Mouse (Mus musculus): Measurements from ENCODE around the gene Ehhadh. TPM values are rescaled to one million over a fixed set of nuclear protein-coding genes. Genes with fewer than 3 reads are reported as not detected.

Ehhadh gene
- polyA plus RNA-seq, 1 experiment from 2014 or later: 2.4 TPM

DNA sequence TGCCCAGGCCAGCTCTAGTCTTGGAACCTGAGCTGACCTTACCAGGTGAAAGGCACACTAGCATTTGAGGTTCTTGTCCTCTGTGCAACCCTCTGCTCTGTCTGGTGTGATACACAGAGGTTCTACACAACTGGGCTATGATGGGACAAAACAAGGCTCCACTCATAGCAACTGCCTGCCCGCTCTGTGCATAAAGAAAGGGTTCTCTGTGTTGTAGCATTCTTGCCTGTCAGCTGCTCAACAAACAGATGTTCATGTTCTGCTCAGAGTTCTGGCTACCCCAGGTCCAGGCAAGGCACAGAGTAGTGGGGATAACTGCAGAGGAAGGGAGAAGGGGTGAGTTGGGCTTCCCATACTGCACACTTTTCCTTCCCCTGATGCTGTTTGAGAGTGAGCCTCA lies 63.3 kb downstream of the Ehhadh start:
- no peak for ATAC-seq (ENCODE audit: borderline replicate concordance, extremely low read depth, low FRiP score, low TSS enrichment)
- H3K9me3 ChIP-seq: no peaks in the 10 kb centered on the region
- H3K4me3 ChIP-seq: no peak overlapping the region
- H3K4me2 ChIP-seq: no peak overlapping the region
- H3K36me3 ChIP-seq: no peaks in the 10 kb centered on the region
- WGBS: 83% methylated on average over 1 of the region's 1 CpGs
- H3K27ac ChIP-seq: no peak overlapping the region
- H3K9ac ChIP-seq: no peak overlapping the region
- H3K4me1 ChIP-seq: no peaks in the 10 kb centered on the region; the same call in 1 of the 2 replicates
- no peaks in the 10 kb centered on the region for H3K27me3 ChIP-seq

DNA sequence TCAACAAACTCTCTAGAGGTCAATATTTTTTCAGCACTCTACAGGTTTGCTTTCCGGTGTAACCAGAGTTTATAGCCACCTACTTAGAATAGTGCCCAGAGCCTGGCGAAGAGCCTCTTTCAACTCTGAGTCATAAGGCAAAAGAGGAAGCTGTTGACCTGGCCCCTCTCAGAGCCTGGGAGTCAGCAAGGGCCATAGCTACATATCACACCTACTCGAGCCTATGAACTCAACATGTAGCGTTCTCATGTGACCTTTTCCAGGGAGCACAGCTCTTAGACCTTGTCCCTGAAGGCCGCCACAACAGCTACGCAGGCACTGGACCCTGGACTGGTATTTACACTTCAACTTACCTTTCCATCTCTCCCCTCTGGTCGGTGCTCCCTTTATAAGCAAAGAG lies 67.8 kb downstream of the Ehhadh start:
- ATAC-seq (ENCODE audit: borderline replicate concordance, extremely low read depth, low FRiP score, low TSS enrichment): no peak
- WGBS: 67% methylated on average over 7 of the region's 7 CpGs
- Histone ChIP-seq H3K4me1 (no peaks in the 10 kb centered on the region), H3K27ac (no peak overlapping the region), H3K4me3 (no peak overlapping the region), H3K9me3 (no peaks in the 10 kb centered on the region), H3K4me2 (no peak overlapping the region), H3K27me3 (no peaks in the 10 kb centered on the region), H3K9ac (no peak overlapping the region), H3K36me3 (no peaks in the 10 kb centered on the region)

DNA sequence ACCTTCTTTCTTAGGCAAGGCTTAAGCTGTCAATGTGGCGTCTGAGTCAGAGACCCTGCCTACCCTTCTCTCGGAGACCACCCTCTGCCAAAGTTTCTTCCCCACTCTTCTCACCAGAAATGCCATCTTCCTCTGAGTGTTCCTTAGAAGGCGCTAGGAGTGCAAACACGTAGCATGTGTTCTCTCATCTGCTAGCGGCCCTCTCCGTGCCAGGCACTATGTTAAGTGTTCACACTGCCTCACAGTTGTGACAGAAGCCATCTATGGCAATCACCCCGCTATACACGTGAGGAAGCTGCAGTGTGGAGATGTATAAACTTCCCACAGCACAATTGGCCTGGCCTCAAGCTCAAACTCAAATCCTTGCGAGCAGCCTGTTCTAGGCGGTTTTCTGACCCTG lies 73.1 kb downstream of the Ehhadh start:
- no peaks in the 10 kb centered on the region for H3K36me3 ChIP-seq
- no peak for ATAC-seq (ENCODE audit: borderline replicate concordance, extremely low read depth, low FRiP score, low TSS enrichment)
- 69% methylated on average over 10 of the region's 10 CpGs for WGBS
- no peak overlapping the region for H3K4me3 ChIP-seq
- H3K9me3 ChIP-seq: no peaks in the 10 kb centered on the region
- H3K4me2 ChIP-seq: no peak overlapping the region
- H3K9ac ChIP-seq: no peak overlapping the region
- no peak overlapping the region for H3K27ac ChIP-seq
- no peaks in the 10 kb centered on the region for H3K4me1 ChIP-seq
- H3K27me3 ChIP-seq: no peaks in the 10 kb centered on the region

Other genes with a start within 250 kb of the Ehhadh start
- gene 2510009E07Rik, start 93.1 kb downstream of the Ehhadh start, polyA plus RNA-seq (2015; fragmentation: Nextera tagmentation; extraction: Ambion mirVana): 21.9 and 23.6 TPM in 2 replicates
- 0.56 and 0.59 TPM in 2 replicates for gene Map3k13, start 6.5 kb upstream of the Ehhadh start, polyA plus RNA-seq (2015; fragmentation: Nextera tagmentation; extraction: Ambion mirVana)
- gene Tmem41a, start 159.7 kb upstream of the Ehhadh start, polyA plus RNA-seq (2015; fragmentation: Nextera tagmentation; extraction: Ambion mirVana): 24.6 and 25.2 TPM in 2 replicates
- 1.4 and 2.0 TPM in 2 replicates for gene Liph, start 207.9 kb upstream of the Ehhadh start, polyA plus RNA-seq (2015; fragmentation: Nextera tagmentation; extraction: Ambion mirVana)
- 40.6 and 43.8 TPM in 2 replicates for gene Senp2, start 221.7 kb upstream of the Ehhadh start, polyA plus RNA-seq (2015; fragmentation: Nextera tagmentation; extraction: Ambion mirVana)